Mouse (Mus musculus) midbrain, embryonic 12.5 days (tissue): ENCODE data around the gene Gab3. TPM values are rescaled to one million over a fixed set of nuclear protein-coding genes. Genes with fewer than 3 reads are reported as not detected.
"Not testable (repeated sequence)": the region's sequence is repeated elsewhere in the genome, so short reads cannot be mapped to it uniquely, and the experiment has no call there.

Experiments
- ATAC-seq: fragments of 200-750 bp; cut with Nextera tagmentation; 2 replicates; pipeline ENCODE4 v1.8.0; 2017; ENCODE audit warnings: low read depth, moderate TSS enrichment, moderate library complexity; ENCODE audit not compliant: low FRiP score
- H3K27ac ChIP-seq: fragments of 300-500 bp; sonication (generic); replicated peaks from 2 replicates; pipeline ENCODE4 v1.5.1; 2016; ENCODE audit warnings: mild to moderate bottlenecking
- H3K27me3 ChIP-seq: fragments of 300-500 bp; sonication (generic); 2 replicates; pipeline ENCODE4 v1.6.1; 2016; ENCODE audit warnings: mild to moderate bottlenecking
- H3K36me3 ChIP-seq: fragments of 300-500 bp; sonication (generic); 2 replicates; pipeline ENCODE4 v1.6.1; 2016
- H3K4me1 ChIP-seq: fragments of 300-500 bp; sonication (generic); 2 replicates; pipeline ENCODE4 v1.6.1; 2016
- H3K4me2 ChIP-seq: fragments of 300-500 bp; sonication (generic); replicated peaks from 2 replicates; pipeline ENCODE4 v1.6.1; 2016; ENCODE audit warnings: mild to moderate bottlenecking, moderate library complexity
- H3K4me3 ChIP-seq: fragments of 300-500 bp; sonication (generic); 2 replicates; pipeline ENCODE4 v1.5.1; 2016; ENCODE audit warnings: mild to moderate bottlenecking
- H3K9ac ChIP-seq: fragments of 300-500 bp; sonication (generic); replicated peaks from 2 replicates; pipeline ENCODE4 v1.6.1; 2016; ENCODE audit warnings: mild to moderate bottlenecking, moderate library complexity
- H3K9me3 ChIP-seq: fragments of 300-500 bp; sonication (generic); 2 replicates; pipeline ENCODE4 v1.6.1; 2016; ENCODE audit warnings: mild to moderate bottlenecking
- WGBS: fragments of 180-500 bp; shearing (Covaris S2); methylation state at CpG from one replicate; pipeline ENCODE4 v1.1.7; 2016; 5-methylcytosine and 5-hydroxymethylcytosine counted together
- polyA plus RNA-seq: library from polyadenylated mRNA; unstranded; fragments of >200 nt; fragmentation: Nextera tagmentation; extraction: Ambion mirVana; gene quantifications from 2 replicates; pipeline ENCODE4 v1.2.1, GENCODE M21; 2016

Gab3 gene
- polyA plus RNA-seq, 1 experiment from 2014 or later, result 1.6 TPM

GRCm38 (mm10) chrX:74959161-74959560 is 126.1 kb downstream of the Gab3 start:
- H3K9me3 ChIP-seq, ATAC-seq, H3K4me1 ChIP-seq, H3K27me3 ChIP-seq, H3K4me3 ChIP-seq, H3K27ac ChIP-seq, H3K36me3 ChIP-seq, H3K4me2 ChIP-seq, H3K9ac ChIP-seq: not testable (repeated sequence)
- 81% methylated on average over 7 of the region's 7 CpGs for WGBS

Other genes starting within 250 kb of the Gab3 start
- 0.12 TPM in 1 of 2 replicates, not detected in the other for gene Gm5936, start 248.3 kb downstream of the Gab3 start, polyA plus RNA-seq
- gene Dkc1, start 10.4 kb upstream of the Gab3 start, polyA plus RNA-seq, result 117 and 124 TPM in 2 replicates
- gene Mpp1, start 45.6 kb upstream of the Gab3 start, polyA plus RNA-seq, result 23.6 and 26.0 TPM in 2 replicates
- not detected in 2 replicates for gene Smim9, start 78.3 kb upstream of the Gab3 start, polyA plus RNA-seq